In genomic region chr1:187976353-187976730, GRCm38 (mm10) we compare ENCODE assay signal across 12 mouse cellular contexts.
"Had no signal": no experiment of that assay in that cellular context is flagged by ENCODE, and none has a peak within 500 bp of the region (broad histone marks: within the 10 kb centered on the region; RNA-seq: fewer than 3 reads in every experiment).

No protein-coding gene starts in this region.

- DNase-seq: gastrocnemius, postnatal 14 days; gastrocnemius, postnatal 36 days; heart, postnatal 14 days; heart, postnatal 36 days; kidney, adult 11 months; kidney, adult 2 months; kidney, adult 9 months; kidney, postnatal 14 days; kidney, postnatal 36 days; liver; liver, embryonic 13.5 days had no signal

- ATAC-seq: intestine, embryonic 16.5 days had no signal
